Mouse (Mus musculus): ENCODE data around the gene Otud3. TPM values are rescaled to one million over a fixed set of nuclear protein-coding genes. Genes with fewer than 3 reads are reported as not detected.
"Not testable (repeated sequence)": the region's sequence is repeated elsewhere in the genome, so short reads cannot be mapped to it uniquely, and the experiment has no call there.

Gene Otud3
- polyA plus RNA-seq, 1 experiment from 2014 or later: 1.1 TPM

GRCm38 (mm10) chr4:138880811-138881584 lies 32.7 kb downstream of the Otud3 start:
- H3K4me1 ChIP-seq (ENCODE audit: control insufficient read depth, low read depth, low read length): no peaks in the 10 kb centered on the region
- no peak for ATAC-seq (ENCODE audit: low read depth)
- no peak overlapping the region for H3K27ac ChIP-seq (ENCODE audit: low read length)
- no peak overlapping the region for H3K4me2 ChIP-seq (ENCODE audit: low read depth, low read length)
- no peaks in the 10 kb centered on the region for H3K36me3 ChIP-seq (ENCODE audit: control insufficient read depth, insufficient read depth)
- H3K27me3 ChIP-seq (ENCODE audit: control insufficient read depth, insufficient read depth, low read depth, low read length): no peaks in the 10 kb centered on the region
- H3K9me3 ChIP-seq (replicated peaks; ENCODE audit: control insufficient read depth, low read length): no peaks in the 10 kb centered on the region
- 67% methylated on average over 7 of the region's 7 CpGs for WGBS (ENCODE audit: insufficient replicate concordance)
- no peak overlapping the region for H3K9ac ChIP-seq (ENCODE audit: low read depth, low read length)
- H3K4me3 ChIP-seq (ENCODE audit: low read depth, low read length): no peak overlapping the region

- no peak overlapping the region for H3K9ac ChIP-seq (ENCODE audit: low read depth, low read length)
- WGBS (ENCODE audit: insufficient replicate concordance): 72% methylated on average over 11 of the region's 11 CpGs
- H3K9me3 ChIP-seq (replicated peaks; ENCODE audit: control insufficient read depth, low read length): no peaks in the 10 kb centered on the region
- no peaks in the 10 kb centered on the region for H3K4me1 ChIP-seq (ENCODE audit: control insufficient read depth, low read depth, low read length)
- no peaks in the 10 kb centered on the region for H3K36me3 ChIP-seq (ENCODE audit: control insufficient read depth, insufficient read depth)
- no peak overlapping the region for H3K4me3 ChIP-seq (ENCODE audit: low read depth, low read length)
- ATAC-seq (ENCODE audit: low read depth): no peak
- no peak overlapping the region for H3K4me2 ChIP-seq (ENCODE audit: low read depth, low read length)
- H3K27me3 ChIP-seq (ENCODE audit: control insufficient read depth, insufficient read depth, low read depth, low read length): no peaks in the 10 kb centered on the region
- H3K27ac ChIP-seq (ENCODE audit: low read length): no peak overlapping the region
These were observed 33.9 kb downstream of the Otud3 start for GRCm38 (mm10) chr4:138879808-138880207.

DNA sequence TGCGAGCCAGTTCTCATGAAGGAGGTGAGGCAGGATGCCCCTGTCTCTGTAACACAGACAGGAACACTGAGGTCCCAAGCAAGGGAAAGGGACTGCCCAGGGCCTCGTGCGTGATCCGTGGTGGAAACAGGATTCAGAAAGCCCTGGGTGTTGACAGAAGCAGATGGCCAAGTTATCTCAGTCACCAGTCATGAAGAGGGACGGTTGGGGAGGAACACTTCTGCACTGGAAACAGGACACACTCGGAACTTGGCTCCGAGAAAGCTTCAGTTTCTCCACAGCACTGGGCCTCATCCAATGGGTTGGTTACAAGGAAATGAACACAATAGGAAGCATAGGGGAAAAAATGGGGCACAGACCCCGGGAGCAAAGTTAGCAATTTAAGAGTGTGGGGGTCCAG lies 35.0 kb downstream of the Otud3 start:
- H3K9me3 ChIP-seq (replicated peaks; ENCODE audit: control insufficient read depth, low read length): no peaks in the 10 kb centered on the region
- 42% methylated on average over 8 of the region's 8 CpGs for WGBS (ENCODE audit: insufficient replicate concordance)
- no peak overlapping the region for H3K27ac ChIP-seq (ENCODE audit: low read length)
- no peaks in the 10 kb centered on the region for H3K4me1 ChIP-seq (ENCODE audit: control insufficient read depth, low read depth, low read length)
- no peak overlapping the region for H3K9ac ChIP-seq (ENCODE audit: low read depth, low read length)
- no peaks in the 10 kb centered on the region for H3K27me3 ChIP-seq (ENCODE audit: control insufficient read depth, insufficient read depth, low read depth, low read length)
- ATAC-seq (ENCODE audit: low read depth): no peak
- H3K36me3 ChIP-seq (ENCODE audit: control insufficient read depth, insufficient read depth): no peaks in the 10 kb centered on the region
- H3K4me3 ChIP-seq (ENCODE audit: low read depth, low read length): no peak overlapping the region
- H3K4me2 ChIP-seq (ENCODE audit: low read depth, low read length): no peak overlapping the region

DNA sequence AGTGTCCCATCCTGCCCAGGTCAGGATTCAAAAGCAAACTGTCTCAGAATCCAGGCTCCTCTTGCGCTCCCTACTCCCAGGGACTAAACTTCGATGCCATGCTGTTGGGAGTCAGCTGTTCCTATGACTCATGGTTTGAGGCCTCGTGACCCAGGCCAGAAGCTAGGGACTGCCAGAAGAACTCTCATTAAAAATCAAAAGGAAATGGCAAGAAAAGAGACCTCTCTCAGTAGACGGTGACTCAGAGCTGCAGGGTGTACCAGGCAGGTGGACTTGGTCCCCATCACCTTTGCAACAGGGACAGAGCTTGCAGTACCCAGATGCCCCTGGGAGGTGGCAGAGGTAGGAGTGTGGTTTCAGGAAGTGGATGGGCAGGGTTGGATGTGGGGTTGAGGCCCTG lies 36.0 kb downstream of the Otud3 start, which contains the start of gene Pla2g2e:
Pla2g2e (plus strand) TSS at position 212 of the 400 bp plus-strand sequence.
- H3K9ac ChIP-seq (ENCODE audit: low read depth, low read length): no peak within 1 kb of the TSS
- no peak for ATAC-seq (ENCODE audit: low read depth)
- WGBS (ENCODE audit: insufficient replicate concordance): 54% methylated on average over 4 of the region's 4 CpGs

DNA sequence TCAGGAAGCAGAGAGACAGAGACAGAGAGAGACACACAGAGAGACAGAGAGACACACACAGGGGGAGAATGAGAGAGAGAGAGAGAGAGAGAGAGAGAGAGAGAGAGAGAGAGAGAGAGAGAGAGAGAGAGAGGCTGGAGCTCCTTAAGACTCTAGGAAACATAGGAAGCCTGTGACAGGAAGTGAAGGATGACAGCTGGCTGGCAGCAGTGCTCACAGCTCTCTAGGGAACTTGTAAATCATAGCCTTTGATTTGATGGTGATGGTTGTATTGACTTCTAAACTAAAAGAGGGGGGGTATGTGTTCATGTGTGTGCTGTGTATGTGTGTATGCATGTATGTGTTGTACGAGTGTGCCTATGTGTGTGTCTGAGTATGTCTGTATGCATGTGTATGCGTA lies 37.8 kb downstream of the Otud3 start:
- Histone ChIP-seq H3K4me3 (ENCODE audit: low read depth, low read length) (no peak overlapping the region), H3K4me2 (ENCODE audit: low read depth, low read length) (no peak overlapping the region), H3K9ac (ENCODE audit: low read depth, low read length) (no peak overlapping the region), H3K9me3 (replicated peaks; ENCODE audit: control insufficient read depth, low read length) (no peaks in the 10 kb centered on the region), H3K27ac (ENCODE audit: low read length) (no peak overlapping the region), H3K4me1 (ENCODE audit: control insufficient read depth, low read depth, low read length) (no peaks in the 10 kb centered on the region), H3K36me3 (ENCODE audit: control insufficient read depth, insufficient read depth) (no peaks in the 10 kb centered on the region), H3K27me3 (ENCODE audit: control insufficient read depth, insufficient read depth, low read depth, low read length) (no peaks in the 10 kb centered on the region)
- WGBS (ENCODE audit: insufficient replicate concordance): 61% methylated on average over 2 of the region's 2 CpGs
- no peak for ATAC-seq (ENCODE audit: low read depth)

More for the DNA sequence above, 36.0 kb downstream of the Otud3 start, which contains the start of gene Pla2g2e:
- H3K36me3 ChIP-seq (ENCODE audit: control insufficient read depth, insufficient read depth): no peaks in the 10 kb centered on the region
- no peaks in the 10 kb centered on the region for H3K27me3 ChIP-seq (ENCODE audit: control insufficient read depth, insufficient read depth, low read depth, low read length)
- H3K9me3 ChIP-seq (replicated peaks; ENCODE audit: control insufficient read depth, low read length): no peaks in the 10 kb centered on the region
- no peak within 1 kb of the TSS for H3K27ac ChIP-seq (ENCODE audit: low read length)
- no peak within 1 kb of the TSS for H3K4me2 ChIP-seq (ENCODE audit: low read depth, low read length)
- H3K4me3 ChIP-seq (ENCODE audit: low read depth, low read length): no peak within 1 kb of the TSS
- no peaks in the 10 kb centered on the region for H3K4me1 ChIP-seq (ENCODE audit: control insufficient read depth, low read depth, low read length)

GRCm38 (mm10) chr4:138875275-138875674 lies 38.5 kb downstream of the Otud3 start:
- H3K4me2 ChIP-seq (ENCODE audit: low read depth, low read length); H3K9ac ChIP-seq (ENCODE audit: low read depth, low read length); H3K9me3 ChIP-seq (replicated peaks; ENCODE audit: control insufficient read depth, low read length); H3K4me1 ChIP-seq (ENCODE audit: control insufficient read depth, low read depth, low read length); H3K27ac ChIP-seq (ENCODE audit: low read length); H3K36me3 ChIP-seq (ENCODE audit: control insufficient read depth, insufficient read depth); ATAC-seq (ENCODE audit: low read depth); H3K27me3 ChIP-seq (ENCODE audit: control insufficient read depth, insufficient read depth, low read depth, low read length); H3K4me3 ChIP-seq (ENCODE audit: low read depth, low read length): not testable (repeated sequence)
- 74% methylated on average over 2 of the region's 2 CpGs for WGBS (ENCODE audit: insufficient replicate concordance)

GRCm38 (mm10) chr4:138873864-138874263 lies 39.9 kb downstream of the Otud3 start, which contains the start of gene Gm13030:
Gm13030 (minus strand) TSS chr4:138873964.
- no peak within 1 kb of the TSS for H3K27ac ChIP-seq (ENCODE audit: low read length)
- no peaks in the 10 kb centered on the region for H3K36me3 ChIP-seq (ENCODE audit: control insufficient read depth, insufficient read depth)
- no peak within 1 kb of the TSS for H3K9ac ChIP-seq (ENCODE audit: low read depth, low read length)
- no peaks in the 10 kb centered on the region for H3K9me3 ChIP-seq (replicated peaks; ENCODE audit: control insufficient read depth, low read length)
- no peak for ATAC-seq (ENCODE audit: low read depth)
- WGBS (ENCODE audit: insufficient replicate concordance): 56% methylated on average over 6 of the region's 6 CpGs
- H3K27me3 ChIP-seq (ENCODE audit: control insufficient read depth, insufficient read depth, low read depth, low read length): no peaks in the 10 kb centered on the region
- no peak within 1 kb of the TSS for H3K4me3 ChIP-seq (ENCODE audit: low read depth, low read length)
- no peaks in the 10 kb centered on the region for H3K4me1 ChIP-seq (ENCODE audit: control insufficient read depth, low read depth, low read length)
- no peak within 1 kb of the TSS for H3K4me2 ChIP-seq (ENCODE audit: low read depth, low read length)

- H3K4me3 ChIP-seq (ENCODE audit: low read depth, low read length): no peak overlapping the region
- 49% methylated on average over 8 of the region's 8 CpGs for WGBS (ENCODE audit: insufficient replicate concordance)
- H3K27ac ChIP-seq (ENCODE audit: low read length): no peak overlapping the region
- H3K36me3 ChIP-seq (ENCODE audit: control insufficient read depth, insufficient read depth): no peaks in the 10 kb centered on the region
- no peak overlapping the region for H3K9ac ChIP-seq (ENCODE audit: low read depth, low read length)
- no peak overlapping the region for H3K4me2 ChIP-seq (ENCODE audit: low read depth, low read length)
- H3K4me1 ChIP-seq (ENCODE audit: control insufficient read depth, low read depth, low read length): no peaks in the 10 kb centered on the region
- no peaks in the 10 kb centered on the region for H3K9me3 ChIP-seq (replicated peaks; ENCODE audit: control insufficient read depth, low read length)
- no peaks in the 10 kb centered on the region; the same call in 1 of the 2 replicates for H3K27me3 ChIP-seq (ENCODE audit: control insufficient read depth, insufficient read depth, low read depth, low read length)
- no peak for ATAC-seq (ENCODE audit: low read depth)
These were observed 45.1 kb downstream of the Otud3 start for GRCm38 (mm10) chr4:138868666-138869065.

- Histone ChIP-seq H3K9me3 (replicated peaks; ENCODE audit: control insufficient read depth, low read length) (no peaks in the 10 kb centered on the region), H3K9ac (ENCODE audit: low read depth, low read length) (no peak overlapping the region), H3K27ac (ENCODE audit: low read length) (no peak overlapping the region), H3K4me2 (ENCODE audit: low read depth, low read length) (no peak overlapping the region), H3K27me3 (ENCODE audit: control insufficient read depth, insufficient read depth, low read depth, low read length) (no peaks in the 10 kb centered on the region; the same call in 1 of the 2 replicates), H3K36me3 (ENCODE audit: control insufficient read depth, insufficient read depth) (no peaks in the 10 kb centered on the region), H3K4me1 (ENCODE audit: control insufficient read depth, low read depth, low read length) (no peaks in the 10 kb centered on the region), H3K4me3 (ENCODE audit: low read depth, low read length) (no peak overlapping the region)
- WGBS (ENCODE audit: insufficient replicate concordance): 9% methylated on average over 7 of the region's 7 CpGs
- no peak for ATAC-seq (ENCODE audit: low read depth)
These were observed 47.3 kb downstream of the Otud3 start for GRCm38 (mm10) chr4:138866413-138866812.

Data from liver, embryonic 16.5 days (tissue).